In genomic region chr10:4993802-4994201, GRCm38 (mm10) we compare ENCODE assay signal across 18 mouse cellular contexts.
DNase-seq lines count a peak whose midpoint lies in the region; ATAC-seq and TF ChIP-seq lines count a peak whose summit lies in the region.
"Had no signal": no experiment of that assay in that cellular context is flagged by ENCODE, and none has a peak within 500 bp of the region (broad histone marks: within the 10 kb centered on the region; RNA-seq: fewer than 3 reads in every experiment).

No protein-coding gene starts in this region.

- peak; percentile 65; the same call in 1 of the 2 replicates for ATAC-seq in frontal cortex, adult (ENCODE audit: low TSS enrichment)
- peak; percentile 60 for ATAC-seq in megakaryocyte-erythroid progenitor cell, adult 5-6 weeks (replicated peaks; ENCODE audit: low FRiP score, low TSS enrichment, poor library complexity, severe bottlenecking)
- ATAC-seq: forebrain, postnatal 0 days; lung, postnatal 0 days had no signal

- DNase-seq in frontal cortex, postnatal 10 days (ENCODE audit: low spot score in 2 of 2), result no peak
- DNase-seq in left cerebral cortex, postnatal 25 days (ENCODE audit: low spot score in 2 of 2), result peak; percentile 23 to 55
- DNase-seq in left cerebral cortex, adult 2 months (ENCODE audit: extremely low spot score in 1 of 2, low spot score in 2 of 2), result no peak
- DNase-seq in Muller cell, postnatal 12 days (ENCODE audit: inconsistent ontology term), result peak; percentile 6
- no peak for DNase-seq in gastrocnemius, postnatal 25 days
- DNase-seq: cerebellum, adult 11-12 months; cerebellum, postnatal 36 days; forebrain, postnatal 0 days; gastrocnemius, postnatal 10 days; thymus, postnatal 14 days had no signal

- no peak overlapping the region for H3K4me3 ChIP-seq in left cerebral cortex, adult 2 months
- H3K4me3 ChIP-seq: embryonic facial prominence, embryonic 12.5 days; hindbrain, embryonic 13.5 days; limb, embryonic 13.5 days; liver, embryonic 15.5 days had no signal

- intact Hi-C loops in left cerebral cortex, postnatal 25 days (cut with DNase I), result loop anchor here (10.0 kb wide), 1 partner anchor 389 kb away; no protein-coding TSS in a partner anchor
- intact Hi-C loops in left cerebral cortex, adult 2 months (cut with DNase I), result no loop called here

- TF ChIP-seq CTCF in left cerebral cortex, adult 2 months (IDR thresholded peaks at IDR 0.05), result no peak

- no peak overlapping the region for H3K27ac ChIP-seq in left cerebral cortex, adult 2 months
- H3K27ac ChIP-seq: embryonic facial prominence, embryonic 12.5 days; hindbrain, embryonic 13.5 days; limb, embryonic 13.5 days; liver, embryonic 15.5 days; stomach, postnatal 0 days had no signal

Comparison
In these comparisons a context has a peak if more than half of its experiments do, and no peak if none do; other contexts are left out.
1. DNase-seq: peak in left cerebral cortex, postnatal 25 days (2 of 2) and Muller cell, postnatal 12 days (single experiment); none in frontal cortex, postnatal 10 days (0 of 2), left cerebral cortex, adult 2 months (0 of 2) and gastrocnemius, postnatal 25 days (single experiment).